Comparison of ENCODE assay signal across 15 mouse cellular contexts in the genomic region with DNA sequence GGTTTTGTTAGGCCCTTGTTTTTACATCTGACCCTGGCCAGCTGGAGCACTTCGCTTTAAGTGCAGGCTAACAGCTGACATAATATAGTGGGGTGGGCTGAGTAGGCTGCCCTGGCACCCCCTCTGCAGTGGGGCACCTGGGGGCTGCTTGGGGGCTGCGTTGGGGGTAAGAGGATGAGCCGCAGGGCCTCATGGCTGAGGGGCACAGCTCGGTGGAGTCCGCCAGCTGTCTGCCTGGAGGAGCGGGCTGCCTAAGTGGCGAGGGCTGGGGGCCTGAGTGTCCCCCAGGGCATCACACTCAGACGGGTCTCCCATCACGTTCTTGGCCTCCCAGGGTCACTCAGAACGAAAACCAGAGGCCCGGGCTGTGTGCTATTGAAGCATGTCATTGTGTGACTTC. TPM values are rescaled to one million over a fixed set of nuclear protein-coding genes. Genes with fewer than 3 reads are reported as not detected.
DNase-seq lines count a peak whose midpoint lies in the region; ATAC-seq and TF ChIP-seq lines count a peak whose summit lies in the region.
"Had no signal": no experiment of that assay in that cellular context is flagged by ENCODE, and none has a peak within 500 bp of the region (broad histone marks: within the 10 kb centered on the region; RNA-seq: fewer than 3 reads in every experiment).

No protein-coding gene starts in this region.

- 41% methylated on average over 11 of the region's 11 CpGs for WGBS in heart, embryonic 12.5 days
- WGBS in lung, embryonic 14.5 days, result 53% methylated on average over 11 of the region's 11 CpGs
- WGBS in embryonic facial prominence, embryonic 12.5 days, result 43% methylated on average over 11 of the region's 11 CpGs
- WGBS in limb, embryonic 11.5 days, result 57% methylated on average over 11 of the region's 11 CpGs

- H3K4me3 ChIP-seq in heart, embryonic 12.5 days, result no peak overlapping the region
- H3K4me3 ChIP-seq in lung, embryonic 14.5 days (ENCODE audit: low read depth, low read length), result no peak overlapping the region
- H3K4me3 ChIP-seq in embryonic facial prominence, embryonic 12.5 days, result no peak overlapping the region
- no peak overlapping the region for H3K4me3 ChIP-seq in limb, embryonic 11.5 days (ENCODE audit: low read depth, low read length)
- H3K4me3 ChIP-seq: left cerebral cortex, adult 2 months; liver, embryonic 12.5 days had no signal

- intact Hi-C loops in heart, postnatal 14 days (cut with DNase I), result loop anchor here (5.0 kb wide), 2 partner anchors 53 to 203 kb away; no protein-coding TSS in a partner anchor

- no peaks in the 10 kb centered on the region for H3K9me3 ChIP-seq in heart, embryonic 12.5 days (replicated peaks)
- no peaks in the 10 kb centered on the region for H3K9me3 ChIP-seq in lung, embryonic 14.5 days (ENCODE audit: low read depth, low read length)
- no peaks in the 10 kb centered on the region for H3K9me3 ChIP-seq in embryonic facial prominence, embryonic 12.5 days
- no peaks in the 10 kb centered on the region for H3K9me3 ChIP-seq in limb, embryonic 11.5 days (ENCODE audit: control insufficient read depth, low read length)
- H3K9me3 ChIP-seq: liver, embryonic 12.5 days had no signal

- H3K27ac ChIP-seq in heart, embryonic 12.5 days (ENCODE audit: poor library complexity, severe bottlenecking), result peak overlapping the region; percentile 45; the same call in 1 of the 2 replicates
- no peak overlapping the region for H3K27ac ChIP-seq in lung, embryonic 14.5 days (ENCODE audit: low read depth)
- H3K27ac ChIP-seq in embryonic facial prominence, embryonic 12.5 days, result no peak overlapping the region
- 0 out of 2 replicates have a peak overlapping the region, but pooled peaks have one; percentile 47 for H3K27ac ChIP-seq in limb, embryonic 11.5 days (replicated peaks; ENCODE audit: low read depth, low read length)
- H3K27ac ChIP-seq: left cerebral cortex, adult 2 months; liver, embryonic 12.5 days had no signal

- peak overlapping the region; percentile 9; the same call in 1 of the 2 replicates for H3K4me2 ChIP-seq in heart, embryonic 12.5 days
- no peak overlapping the region for H3K4me2 ChIP-seq in lung, embryonic 14.5 days
- H3K4me2 ChIP-seq in embryonic facial prominence, embryonic 12.5 days (replicated peaks), result no peak overlapping the region
- no peak overlapping the region for H3K4me2 ChIP-seq in limb, embryonic 11.5 days (ENCODE audit: low read depth, severe bottlenecking)
- H3K4me2 ChIP-seq: liver, embryonic 12.5 days had no signal

- 0 out of 2 replicates have a peak overlapping the region, but pooled peaks have one; percentile 26 for H3K9ac ChIP-seq in heart, embryonic 12.5 days
- H3K9ac ChIP-seq in lung, embryonic 14.5 days, result no peak overlapping the region
- no peak overlapping the region for H3K9ac ChIP-seq in embryonic facial prominence, embryonic 12.5 days
- H3K9ac ChIP-seq in limb, embryonic 11.5 days (ENCODE audit: low read length), result 0 out of 2 replicates have a peak overlapping the region, but pooled peaks have one; percentile 7
- H3K9ac ChIP-seq: liver, embryonic 12.5 days had no signal

- H3K36me3 ChIP-seq in heart, embryonic 12.5 days, result no peaks in the 10 kb centered on the region
- no peaks in the 10 kb centered on the region for H3K36me3 ChIP-seq in lung, embryonic 14.5 days (ENCODE audit: insufficient read depth)
- H3K36me3 ChIP-seq in embryonic facial prominence, embryonic 12.5 days, result no peaks in the 10 kb centered on the region
- H3K36me3 ChIP-seq in limb, embryonic 11.5 days (ENCODE audit: control insufficient read depth, insufficient read depth, low read length), result no peaks in the 10 kb centered on the region
- H3K36me3 ChIP-seq: liver, embryonic 12.5 days had no signal

- no peak for TF ChIP-seq CTCF in lung, embryonic 14.5 days (IDR thresholded peaks at IDR 0.05; ENCODE audit: low read depth)

- no peak for DNase-seq in heart, postnatal 14 days
- no peak for DNase-seq in lung, embryonic 14.5 days
- DNase-seq in lung, postnatal 25 days (ENCODE audit: low spot score), result no peak
- DNase-seq in limb, embryonic 11.5 days (ENCODE audit: low spot score), result no peak
- DNase-seq in adrenal gland, postnatal 14 days, result no peak
- DNase-seq: cerebellum, adult 2 months; lung, postnatal 10 days; spleen, adult 18-20 months had no signal

- H3K4me1 ChIP-seq in heart, embryonic 12.5 days (replicated peaks), result peaks cover 39% of the 10 kb centered on the region
- H3K4me1 ChIP-seq in lung, embryonic 14.5 days (ENCODE audit: insufficient read depth), result peaks cover 15% of the 10 kb centered on the region; the same call in 1 of the 2 replicates
- H3K4me1 ChIP-seq in embryonic facial prominence, embryonic 12.5 days, result peaks cover 24% of the 10 kb centered on the region
- H3K4me1 ChIP-seq in limb, embryonic 11.5 days (ENCODE audit: control insufficient read depth, insufficient read depth, low read length), result peaks cover 24% of the 10 kb centered on the region

- no peaks in the 10 kb centered on the region for H3K27me3 ChIP-seq in heart, embryonic 12.5 days (replicated peaks)
- H3K27me3 ChIP-seq in lung, embryonic 14.5 days (ENCODE audit: insufficient read depth, low read length), result no peaks in the 10 kb centered on the region
- H3K27me3 ChIP-seq in embryonic facial prominence, embryonic 12.5 days, result no peaks in the 10 kb centered on the region
- H3K27me3 ChIP-seq in limb, embryonic 11.5 days (ENCODE audit: control insufficient read depth, insufficient read depth, low read length), result no peaks in the 10 kb centered on the region

- no peak for ATAC-seq in heart, embryonic 12.5 days (ENCODE audit: insufficient number of reproducible peaks, low FRiP score)
- 0 out of 2 replicates have a peak, but pooled peaks have one; percentile 7 for ATAC-seq in lung, embryonic 14.5 days (ENCODE audit: insufficient read depth)
- peak; percentile 42; the same call in 1 of the 2 replicates for ATAC-seq in embryonic facial prominence, embryonic 12.5 days (ENCODE audit: insufficient number of reproducible peaks, insufficient read depth, low FRiP score, low TSS enrichment)
- peak; percentile 37; the same call in 1 of the 2 replicates for ATAC-seq in limb, embryonic 11.5 days (ENCODE audit: insufficient number of reproducible peaks, low FRiP score, low TSS enrichment, low read depth)
- ATAC-seq: CD4-positive, CD25-positive, alpha-beta regulatory T cell, adult 4 months; intestine, postnatal 0 days; liver, embryonic 12.5 days had no signal

RNA-seq across cellular contexts. Expression of a gene that starts 53.3 kb away (rescaled TPM):
- 12.9 and 15.8 TPM in 2 replicates for polyA plus RNA-seq in heart, embryonic 12.5 days (2016; fragmentation: Nextera tagmentation; extraction: Ambion mirVana)
- total RNA-seq in heart, postnatal 14 days (2021), result 10 to 100 TPM; 32.1 to 32.5 TPM
- polyA plus RNA-seq in lung, embryonic 14.5 days (2014; fragmentation: Nextera tagmentation; extraction: Ambion mirVana), result 5.3 and 6.5 TPM in 2 replicates
- 0.73 and 2.0 TPM in 2 replicates for polyA plus RNA-seq in embryonic facial prominence, embryonic 12.5 days (2016; fragmentation: Nextera tagmentation; extraction: Ambion mirVana)
- 1.5 and 1.7 TPM in 2 replicates for polyA plus RNA-seq in limb, embryonic 11.5 days (2014; fragmentation: Nextera tagmentation; extraction: Ambion mirVana)
- total RNA-seq in adrenal gland, postnatal 14 days (2021), result 4.4 and 6.1 TPM in 2 replicates
- total RNA-seq: granulocyte monocyte progenitor cell, adult 5-6 weeks had no signal
- polyA plus RNA-seq: CD4-positive, CD25-positive, alpha-beta regulatory T cell, adult 4 months had no signal

Comparison
In these comparisons a context has a peak if more than half of its experiments do, and no peak if none do; other contexts are left out.
1. H3K27ac ChIP-seq: peak in heart, embryonic 12.5 days (single experiment) and limb, embryonic 11.5 days (single experiment); none in lung, embryonic 14.5 days (single experiment) and embryonic facial prominence, embryonic 12.5 days (single experiment).
2. H3K9ac ChIP-seq: peak in heart, embryonic 12.5 days (single experiment) and limb, embryonic 11.5 days (single experiment); none in lung, embryonic 14.5 days (single experiment) and embryonic facial prominence, embryonic 12.5 days (single experiment).